Mouse (Mus musculus) layer of hippocampus, adult 8-10 months (tissue): ENCODE measurements around the gene Amn1. TPM values are rescaled to one million over a fixed set of nuclear protein-coding genes. Genes with fewer than 3 reads are reported as not detected.

Source experiments
- DNase-seq, 2 experiments: peaks; one replicate each; pipeline ENCODE4 v3.0.0; 2022; ENCODE audit warnings: low spot score in 2 of 2
- total RNA-seq, 4 experiments: library from RNA; stranded (reverse); gene quantifications; 2 replicates each; pipeline ENCODE4 v1.2.4; 2022

Gene Amn1
- total RNA-seq, 4 experiments from 2014 or later = 27.3 to 39.2 (median 32.6) TPM

- DNase-seq = no peak
Observed at GRCm38 (mm10) chr6:149118935-149119334, 69.6 kb downstream of the Amn1 start.

- no peak for DNase-seq
Observed at GRCm38 (mm10) chr6:149116992-149117391, 71.5 kb downstream of the Amn1 start.

- DNase-seq = no peak
Observed at GRCm38 (mm10) chr6:149108909-149109308, 79.6 kb downstream of the Amn1 start.

GRCm38 (mm10) chr6:149107615-149108014 lies 80.9 kb downstream of the Amn1 start:
- DNase-seq = no peak

Other genes with a start within 250 kb of the Amn1 start
- 1 to 10 TPM; 2.9 to 5.3 (median 4.0) TPM for gene Sinhcaf, start 242.2 kb downstream of the Amn1 start, total RNA-seq
- 10 to 100 TPM; 41.9 to 59.0 (median 47.0) TPM for gene Dennd5b, start 87.0 kb downstream of the Amn1 start, total RNA-seq
- not detected for gene Gm10203, start 58.5 kb downstream of the Amn1 start, total RNA-seq
- 1 to 10 TPM; 3.3 to 6.3 (median 4.0) TPM for gene Etfbkmt, start 48.9 kb downstream of the Amn1 start, total RNA-seq
- gene Resf1, start 120.7 kb upstream of the Amn1 start, total RNA-seq = 10 to 100 TPM; 16.9 to 19.2 (median 17.5) TPM
- 10 to 100 TPM; 46.6 to 53.3 (median 50.9) TPM for gene Bicd1, start 220.2 kb upstream of the Amn1 start, total RNA-seq